Comparison of ENCODE assay signal across 17 mouse cellular contexts in the genomic region with DNA sequence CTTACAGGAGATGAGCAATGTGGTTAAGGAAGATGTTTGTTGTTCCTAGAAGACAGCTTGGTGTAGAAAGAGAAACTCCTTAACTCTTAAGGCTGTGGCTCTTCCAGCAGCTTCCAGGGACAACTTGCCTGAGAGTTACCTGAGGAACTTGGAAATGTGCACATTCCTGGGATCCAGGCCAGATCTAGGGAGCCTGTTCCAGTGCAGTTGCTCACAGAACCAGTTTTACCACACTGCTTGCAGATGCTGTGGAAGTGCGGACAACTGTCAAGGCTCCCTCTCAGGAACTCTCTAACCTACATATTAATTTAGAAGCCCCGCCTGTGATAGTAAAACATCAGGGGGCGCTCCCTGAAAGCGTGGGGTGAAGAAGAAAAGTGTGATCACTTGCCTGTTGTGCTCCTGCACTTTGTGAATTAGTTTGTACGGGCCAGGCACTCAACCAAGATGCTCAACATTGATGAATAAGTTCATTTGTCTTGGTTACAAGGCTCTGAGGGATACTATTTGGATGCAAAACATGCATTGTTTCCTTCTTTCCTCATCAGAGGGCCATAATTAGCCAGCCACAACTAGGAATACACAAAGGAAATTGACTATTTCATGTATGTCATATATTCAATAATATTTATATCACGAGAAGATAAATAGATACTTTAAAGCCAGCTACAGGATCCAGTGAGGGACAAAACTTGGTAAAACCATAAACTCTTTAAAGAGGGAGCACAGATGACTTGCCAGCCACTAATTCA.
DNase-seq lines count a peak whose midpoint lies in the region; ATAC-seq and TF ChIP-seq lines count a peak whose summit lies in the region.
"Had no signal": no experiment of that assay in that cellular context is flagged by ENCODE, and none has a peak within 500 bp of the region (broad histone marks: within the 10 kb centered on the region; RNA-seq: fewer than 3 reads in every experiment).

No protein-coding gene starts in this region.

- H3K9ac ChIP-seq in heart, postnatal 0 days (replicated peaks; ENCODE audit: low read depth, low read length): no peak overlapping the region
- no peak overlapping the region for H3K9ac ChIP-seq in midbrain, postnatal 0 days (replicated peaks; ENCODE audit: low read length, poor library complexity, severe bottlenecking)
- H3K9ac ChIP-seq: limb, embryonic 12.5 days; midbrain, embryonic 15.5 days; neural tube, embryonic 12.5 days had no signal

- TF ChIP-seq CTCF in heart, postnatal 0 days (IDR thresholded peaks at IDR 0.05; ENCODE audit: low read depth): no peak
- no peak for TF ChIP-seq CTCF in midbrain, postnatal 0 days (IDR thresholded peaks at IDR 0.05)

- TF ChIP-seq EP300 in heart, postnatal 0 days (IDR thresholded peaks at IDR 0.05; ENCODE audit: low read depth): no peak

- 67% methylated on average over 6 of the region's 6 CpGs for WGBS in heart, postnatal 0 days
- 58% methylated on average over 6 of the region's 6 CpGs for WGBS in midbrain, postnatal 0 days
- WGBS in midbrain, embryonic 10.5 days: 53% methylated on average over 6 of the region's 6 CpGs

- no peak for ATAC-seq in heart, postnatal 0 days (ENCODE audit: insufficient read depth, low read depth)
- no peak for ATAC-seq in midbrain, postnatal 0 days (ENCODE audit: low FRiP score)
- ATAC-seq in erythroid progenitor cell, adult 5-6 weeks (replicated peaks; ENCODE audit: low FRiP score, poor library complexity, severe bottlenecking): no peak
- ATAC-seq: midbrain, embryonic 15.5 days had no signal

- DNase-seq in heart, postnatal 0 days (ENCODE audit: low spot score): no peak
- no peak for DNase-seq in heart, postnatal 14 days
- peak; percentile 12 for DNase-seq in midbrain, postnatal 0 days (ENCODE audit: low spot score)
- DNase-seq in midbrain, embryonic 10.5 days (ENCODE audit: low spot score): no peak
- DNase-seq in kidney, postnatal 36 days: peak; percentile 61 to 62
- peak; percentile 21 for DNase-seq in telencephalon, adult 2 months (ENCODE audit: low read depth, low spot score)
- DNase-seq in natural killer cell, adult 2 months (ENCODE audit: low spot score in 2 of 2): no peak
- DNase-seq: adrenal gland, postnatal 14 days; cerebellum, postnatal 10 days; heart, postnatal 4 days had no signal

- H3K9me3 ChIP-seq in heart, postnatal 0 days (replicated peaks; ENCODE audit: control insufficient read depth, low read length): no peaks in the 10 kb centered on the region
- no peaks in the 10 kb centered on the region for H3K9me3 ChIP-seq in midbrain, postnatal 0 days (ENCODE audit: low read length)
- no peaks in the 10 kb centered on the region for H3K9me3 ChIP-seq in midbrain, embryonic 10.5 days (replicated peaks)
- H3K9me3 ChIP-seq: limb, embryonic 12.5 days; midbrain, embryonic 15.5 days; neural tube, embryonic 12.5 days had no signal

- H3K4me1 ChIP-seq in heart, postnatal 0 days (ENCODE audit: control insufficient read depth, insufficient read depth): peaks cover 18% of the 10 kb centered on the region
- H3K4me1 ChIP-seq in midbrain, postnatal 0 days (ENCODE audit: insufficient read depth, low read length): no peaks in the 10 kb centered on the region
- peaks cover 23% of the 10 kb centered on the region for H3K4me1 ChIP-seq in midbrain, embryonic 10.5 days
- H3K4me1 ChIP-seq: midbrain, embryonic 15.5 days; neural tube, embryonic 12.5 days had no signal

- intact Hi-C loops in heart, postnatal 14 days (cut with DNase I): loop anchor here (5.0 kb wide), 1 partner anchor 75 kb away; no protein-coding TSS in a partner anchor

- H3K27ac ChIP-seq in heart, postnatal 0 days (ENCODE audit: low read depth): 0 out of 2 replicates have a peak overlapping the region, but pooled peaks have one; percentile 8
- H3K27ac ChIP-seq in midbrain, postnatal 0 days (ENCODE audit: low read depth, low read length): no peak overlapping the region
- no peak overlapping the region for H3K27ac ChIP-seq in midbrain, embryonic 10.5 days (replicated peaks)
- H3K27ac ChIP-seq: kidney, postnatal 0 days; limb, embryonic 12.5 days; macrophage; midbrain, embryonic 15.5 days; neural tube, embryonic 12.5 days had no signal

- H3K27me3 ChIP-seq in heart, postnatal 0 days (ENCODE audit: control insufficient read depth, insufficient read depth, low read length): no peaks in the 10 kb centered on the region
- no peaks in the 10 kb centered on the region for H3K27me3 ChIP-seq in midbrain, postnatal 0 days (ENCODE audit: insufficient read depth, low read length)
- peaks cover 4% of the 10 kb centered on the region; the same call in 1 of the 2 replicates for H3K27me3 ChIP-seq in midbrain, embryonic 10.5 days (ENCODE audit: low read depth, poor library complexity, severe bottlenecking)
- H3K27me3 ChIP-seq: limb, embryonic 12.5 days; midbrain, embryonic 15.5 days; neural tube, embryonic 12.5 days had no signal

- no peak overlapping the region for H3K4me3 ChIP-seq in heart, postnatal 0 days (ENCODE audit: low read depth, low read length)
- H3K4me3 ChIP-seq in midbrain, postnatal 0 days (ENCODE audit: low read depth, low read length): no peak overlapping the region
- H3K4me3 ChIP-seq in midbrain, embryonic 10.5 days: no peak overlapping the region
- H3K4me3 ChIP-seq: limb, embryonic 12.5 days; midbrain, embryonic 15.5 days; neural tube, embryonic 12.5 days had no signal

- H3K36me3 ChIP-seq in heart, postnatal 0 days (replicated peaks; ENCODE audit: control insufficient read depth, insufficient read depth, low read length): no peaks in the 10 kb centered on the region
- no peaks in the 10 kb centered on the region for H3K36me3 ChIP-seq in midbrain, postnatal 0 days (ENCODE audit: insufficient read depth, low read length)
- H3K36me3 ChIP-seq in midbrain, embryonic 10.5 days: no peaks in the 10 kb centered on the region
- H3K36me3 ChIP-seq: G1E; limb, embryonic 12.5 days; midbrain, embryonic 15.5 days; neural tube, embryonic 12.5 days had no signal

- no peak overlapping the region for H3K4me2 ChIP-seq in heart, postnatal 0 days (ENCODE audit: low read depth, low read length)
- no peak overlapping the region for H3K4me2 ChIP-seq in midbrain, postnatal 0 days (ENCODE audit: low read depth, low read length, poor library complexity, severe bottlenecking)
- H3K4me2 ChIP-seq: limb, embryonic 12.5 days; midbrain, embryonic 15.5 days; neural tube, embryonic 12.5 days had no signal

Comparison
In these comparisons a context has a peak if more than half of its experiments do, and no peak if none do; other contexts are left out.
1. DNase-seq: peak in midbrain, postnatal 0 days (single experiment), kidney, postnatal 36 days (2 of 2) and telencephalon, adult 2 months (single experiment); none in heart, postnatal 0 days (single experiment), heart, postnatal 14 days (0 of 2), midbrain, embryonic 10.5 days (single experiment) and natural killer cell, adult 2 months (0 of 2).